Mouse (Mus musculus): ENCODE results near the gene Tbc1d13.

- no peak for TF ChIP-seq CTCF (IDR thresholded peaks at IDR 0.05; ENCODE audit: extremely low read depth, insufficient read depth, insufficient read length, insufficient replicate concordance)
- no peak for TF ChIP-seq POLR2A (IDR thresholded peaks at IDR 0.05; ENCODE audit: low read depth, low read length)
Observed at GRCm38 (mm10) chr2:30084113-30084512, 49.4 kb upstream of the Tbc1d13 start.
